Mouse (Mus musculus) layer of hippocampus, postnatal 10 days (tissue): Measurements from ENCODE around the gene Lpcat1. TPM values are rescaled to one million over a fixed set of nuclear protein-coding genes. Genes with fewer than 3 reads are reported as not detected.

Experiments
- DNase-seq, 2 experiments: peaks; one replicate each; pipeline ENCODE4 v3.0.0; 2021; ENCODE audit warnings: low spot score in 2 of 2
- total RNA-seq, 2 experiments: library from RNA; stranded (reverse); gene quantifications; 2 replicates each; pipeline ENCODE4 v1.2.3; 2021

Lpcat1 gene
- total RNA-seq, 2 experiments from 2014 or later, result 75.5 to 77.8 TPM

- peak in 1 of 2 experiments; percentile 48 for DNase-seq
Measured at GRCm38 (mm10) chr13:73446494-73446893, 20.5 kb upstream of the Lpcat1 start.

- peak; percentile 63 to 72 for DNase-seq
Measured at GRCm38 (mm10) chr13:73446943-73447342, 20.1 kb upstream of the Lpcat1 start.

GRCm38 (mm10) chr13:73447478-73447877, 19.5 kb upstream of the Lpcat1 start:
- no peak for DNase-seq

GRCm38 (mm10) chr13:73448201-73448600, 18.8 kb upstream of the Lpcat1 start:
- DNase-seq, result no peak

- DNase-seq, result no peak
Measured at GRCm38 (mm10) chr13:73448723-73449122, 18.3 kb upstream of the Lpcat1 start.

- DNase-seq, result no peak
Measured at GRCm38 (mm10) chr13:73453503-73454217, 13.3 kb upstream of the Lpcat1 start.

- DNase-seq, result no peak
Measured at GRCm38 (mm10) chr13:73455328-73455727, 11.7 kb upstream of the Lpcat1 start.

GRCm38 (mm10) chr13:73457301-73457700, 9.7 kb upstream of the Lpcat1 start:
- DNase-seq, result no peak

- DNase-seq, result no peak
Measured at GRCm38 (mm10) chr13:73457741-73458140, 9.3 kb upstream of the Lpcat1 start.

GRCm38 (mm10) chr13:73458719-73459118, 8.3 kb upstream of the Lpcat1 start:
- no peak for DNase-seq

- no peak for DNase-seq
Measured at GRCm38 (mm10) chr13:73459189-73459850, 7.7 kb upstream of the Lpcat1 start.

GRCm38 (mm10) chr13:73461551-73461950, 5.4 kb upstream of the Lpcat1 start:
- no peak for DNase-seq

GRCm38 (mm10) chr13:73465156-73465555, 1.8 kb upstream of the Lpcat1 start:
- DNase-seq, result no peak

GRCm38 (mm10) chr13:73466411-73466810, 586 bp upstream of the Lpcat1 start:
- no peak for DNase-seq

- DNase-seq, result peak; percentile 63 to 68
Measured at GRCm38 (mm10) chr13:73467421-73468237, 632 bp downstream of the Lpcat1 start.

- no peak for DNase-seq
Measured at GRCm38 (mm10) chr13:73468834-73469233, 1.8 kb downstream of the Lpcat1 start.

GRCm38 (mm10) chr13:73469257-73469967, 2.4 kb downstream of the Lpcat1 start:
- peak in 1 of 2 experiments; percentile 10 for DNase-seq

GRCm38 (mm10) chr13:73472481-73472880, 5.5 kb downstream of the Lpcat1 start:
- DNase-seq, result peak in 1 of 2 experiments; percentile 13

GRCm38 (mm10) chr13:73473746-73474145, 6.7 kb downstream of the Lpcat1 start:
- DNase-seq, result no peak

GRCm38 (mm10) chr13:73474163-73474562, 7.2 kb downstream of the Lpcat1 start:
- peak in 1 of 2 experiments; percentile 14 for DNase-seq
